Mouse (Mus musculus) CH12.LX (cell line): Measurements from ENCODE around the gene Prm2.

Source experiments
- BHLHE40 ChIP-seq: IDR thresholded peaks from 2 replicates; pipeline ENCODE4 v1.6.1; 2011; ENCODE audit warnings: mild to moderate bottlenecking, low read depth, low read length, improper control_type of control experiment
- CHD2 ChIP-seq: IDR thresholded peaks from 2 replicates; pipeline ENCODE4 v1.6.1; 2011; ENCODE audit warnings: low read length, improper control_type of control experiment
- CTCF ChIP-seq, 2 experiments: IDR thresholded peaks in 1 of 2; conservative IDR thresholded peaks in 1 of 2; 2 replicates each; pipeline ENCODE4 v1.5.1; 2011 to 2012; ENCODE audit warnings: low read depth in 2 of 2, low read length in 2 of 2, improper control_type of control experiment in 1 of 2, inconsistent platforms in 1 of 2, mild to moderate bottlenecking in 1 of 2, moderate library complexity in 1 of 2
- E2F4 ChIP-seq: IDR thresholded peaks from 2 replicates; pipeline ENCODE4 v1.6.1; 2011; ENCODE audit warnings: low read depth, low read length, improper control_type of control experiment; ENCODE audit not compliant: insufficient replicate concordance
- EP300 ChIP-seq: IDR thresholded peaks from 2 replicates; pipeline ENCODE4 v1.6.1; 2011; ENCODE audit warnings: low read length, improper control_type of control experiment
- JUND ChIP-seq: conservative IDR thresholded peaks from 2 replicates; pipeline ENCODE4 v1.6.1; 2011; ENCODE audit warnings: low read depth, low read length, improper control_type of control experiment
- MAX ChIP-seq: IDR thresholded peaks from 2 replicates; pipeline ENCODE4 v1.6.1; 2011; ENCODE audit warnings: low read length, improper control_type of control experiment
- POLR2A ChIP-seq: IDR thresholded peaks from 2 replicates; pipeline ENCODE4 v1.6.1; 2011; ENCODE audit warnings: low read depth, mild to moderate bottlenecking, improper control_type of control experiment, low read length
- POLR2AphosphoS2 ChIP-seq: IDR thresholded peaks from 2 replicates; pipeline ENCODE4 v1.6.1; 2011; ENCODE audit warnings: low read depth, low read length, improper control_type of control experiment
- RAD21 ChIP-seq: IDR thresholded peaks from 2 replicates; pipeline ENCODE4 v1.6.1; 2011; ENCODE audit warnings: low read depth, mild to moderate bottlenecking, low read length, improper control_type of control experiment, moderate library complexity
- TBP ChIP-seq: conservative IDR thresholded peaks from 2 replicates; pipeline ENCODE4 v1.6.1; 2011; ENCODE audit warnings: low read depth, low read length, improper control_type of control experiment
- USF2 ChIP-seq: conservative IDR thresholded peaks from 2 replicates; pipeline ENCODE4 v1.6.1; 2011; ENCODE audit warnings: low read depth, low read length, improper control_type of control experiment
- ZNF384 ChIP-seq: IDR thresholded peaks from 2 replicates; pipeline ENCODE4 v1.6.1; 2012; ENCODE audit warnings: low read depth, low read length, improper control_type of control experiment, inconsistent platforms

GRCm38 (mm10) chr16:10786782-10787547, 9.0 kb downstream of the Prm2 start:
- TF ChIP-seq CTCF (conservative IDR thresholded peaks at IDR 0.05 in 1 of 2, IDR thresholded peaks at IDR 0.05 in 1 of 2; ENCODE audit: low read depth in 2 of 2, low read length in 2 of 2) (no peak), E2F4 (no peak), USF2 (no peak), BHLHE40 (no peak), POLR2AphosphoS2 (no peak), ZNF384 (no peak), JUND (no peak), EP300 (no peak), POLR2A (no peak), TBP (no peak), CHD2 (no peak), MAX (no peak), RAD21 (no peak)
